Mouse (Mus musculus): Measurements from ENCODE around the gene Klf3.

The Klf3 gene

GRCm38 (mm10) chr5:64810860-64811499, 7.8 kb downstream of the Klf3 start:
- DNase-seq: peak; percentile 69

- peak; percentile 60 for DNase-seq
Measured at GRCm38 (mm10) chr5:64811500-64812123, 8.4 kb downstream of the Klf3 start.

GRCm38 (mm10) chr5:64812124-64812982, 9.2 kb downstream of the Klf3 start:
- DNase-seq: peak; percentile 89

- DNase-seq: no peak
Measured at GRCm38 (mm10) chr5:64812983-64813304, 9.8 kb downstream of the Klf3 start.

GRCm38 (mm10) chr5:64813361-64813760, 10.2 kb downstream of the Klf3 start:
- peak; percentile 93 for DNase-seq

GRCm38 (mm10) chr5:64814416-64814815, 11.2 kb downstream of the Klf3 start:
- no peak for DNase-seq

- no peak for DNase-seq
Measured at GRCm38 (mm10) chr5:64815631-64816030, 12.4 kb downstream of the Klf3 start.

- no peak for DNase-seq
Measured at GRCm38 (mm10) chr5:64816290-64816973, 13.2 kb downstream of the Klf3 start.

- peak; percentile 64 for DNase-seq
Measured at GRCm38 (mm10) chr5:64816974-64817296, 13.7 kb downstream of the Klf3 start.

- no peak for DNase-seq
Measured at GRCm38 (mm10) chr5:64819390-64819789, 16.2 kb downstream of the Klf3 start.

GRCm38 (mm10) chr5:64820138-64820537, 16.9 kb downstream of the Klf3 start:
- no peak for DNase-seq

- no peak for DNase-seq
Measured at GRCm38 (mm10) chr5:64821294-64821693, 18.1 kb downstream of the Klf3 start.

GRCm38 (mm10) chr5:64821964-64822363, 18.8 kb downstream of the Klf3 start:
- no peak for DNase-seq

GRCm38 (mm10) chr5:64823431-64823830, 20.2 kb downstream of the Klf3 start:
- DNase-seq: no peak

- no peak for DNase-seq
Measured at GRCm38 (mm10) chr5:64824765-64825164, 21.6 kb downstream of the Klf3 start.

- no peak for DNase-seq
Measured at GRCm38 (mm10) chr5:64825496-64825895, 22.3 kb downstream of the Klf3 start.

- DNase-seq: no peak
Measured at GRCm38 (mm10) chr5:64827151-64827550, 24.0 kb downstream of the Klf3 start.

GRCm38 (mm10) chr5:64828314-64828713, 25.1 kb downstream of the Klf3 start:
- DNase-seq: no peak

- DNase-seq: no peak
Measured at GRCm38 (mm10) chr5:64829606-64830005, 26.4 kb downstream of the Klf3 start.

GRCm38 (mm10) chr5:64830773-64831172, 27.6 kb downstream of the Klf3 start:
- DNase-seq: no peak

- DNase-seq: no peak
Measured at GRCm38 (mm10) chr5:64833410-64833809, 30.2 kb downstream of the Klf3 start.

- no peak for DNase-seq
Measured at GRCm38 (mm10) chr5:64834213-64834612, 31.0 kb downstream of the Klf3 start.

- DNase-seq: no peak
Measured at GRCm38 (mm10) chr5:64835295-64835694, 32.1 kb downstream of the Klf3 start.

Measured in kidney, postnatal 10 days (tissue).